Mouse (Mus musculus): ENCODE results near the gene Mast4. TPM values are rescaled to one million over a fixed set of nuclear protein-coding genes. Genes with fewer than 3 reads are reported as not detected.

Mast4 gene
- total and polyA plus RNA-seq, 3 experiments: 0.99 to 7.4 (median 6.1) TPM

DNA sequence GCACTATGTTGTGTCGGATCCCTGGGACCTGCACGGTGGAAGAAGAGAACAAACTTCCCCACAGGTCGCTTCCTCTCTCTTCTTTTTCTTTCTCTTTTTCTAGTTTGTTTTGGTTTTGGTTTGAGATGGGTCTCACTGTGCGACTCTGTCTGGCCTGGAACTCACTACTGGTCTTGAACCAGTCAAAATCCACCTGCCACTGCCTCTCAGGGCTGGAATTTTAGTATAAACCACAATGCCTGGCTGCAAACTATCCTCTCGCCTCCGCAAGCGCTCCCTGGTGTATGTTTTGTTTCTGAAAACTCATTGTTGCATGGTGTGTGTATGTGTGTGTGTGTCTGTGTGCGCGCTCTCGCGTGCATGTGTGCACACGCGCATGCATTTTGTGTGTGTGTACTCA, 446.8 kb downstream of the Mast4 start:
- TF ChIP-seq ZNF384 (IDR thresholded peaks at IDR 0.05; ENCODE audit: low read depth, low read length) (no peak), UBTF (IDR thresholded peaks at IDR 0.05; ENCODE audit: low read depth, low read length) (no peak), MEF2A (IDR thresholded peaks at IDR 0.05; ENCODE audit: borderline replicate concordance, low read depth, low read length) (no peak), E2F4 (IDR thresholded peaks at IDR 0.05; ENCODE audit: insufficient replicate concordance, low read depth, low read length) (no peak), ZKSCAN1 (IDR thresholded peaks at IDR 0.05; ENCODE audit: borderline replicate concordance, low read depth, low read length) (no peak), IRF4 (IDR thresholded peaks at IDR 0.05; ENCODE audit: low read depth, low read length) (no peak), ZC3H11A (IDR thresholded peaks at IDR 0.05; ENCODE audit: low read depth, low read length) (no peak), ZMIZ1 (IDR thresholded peaks at IDR 0.05; ENCODE audit: low read depth, low read length) (no peak), MXI1 (IDR thresholded peaks at IDR 0.05; ENCODE audit: low read depth, low read length) (no peak), ELF1 (IDR thresholded peaks at IDR 0.05; ENCODE audit: low read depth, low read length) (no peak), SIN3A (IDR thresholded peaks at IDR 0.05; ENCODE audit: low read length) (no peak), TCF12 (IDR thresholded peaks at IDR 0.05; ENCODE audit: low read depth, low read length) (no peak), PAX5 (IDR thresholded peaks at IDR 0.05; ENCODE audit: low read length) (no peak), NELFE (IDR thresholded peaks at IDR 0.05; ENCODE audit: low read depth, low read length) (no peak), CTCF (conservative IDR thresholded peaks at IDR 0.05 in 1 of 2, IDR thresholded peaks at IDR 0.05 in 1 of 2; ENCODE audit: low read depth in 2 of 2, low read length in 2 of 2) (no peak), JUN (IDR thresholded peaks at IDR 0.05; ENCODE audit: insufficient read depth, low read depth, low read length) (no peak), KAT2A (IDR thresholded peaks at IDR 0.05; ENCODE audit: insufficient replicate concordance, low read length) (no peak), GABPA (IDR thresholded peaks at IDR 0.05; ENCODE audit: insufficient replicate concordance, low read depth, low read length) (no peak), USF1 (IDR thresholded peaks at IDR 0.05; ENCODE audit: low read depth, low read length) (no peak)
- no peak overlapping the region for H3K4me2 ChIP-seq (ENCODE audit: insufficient read depth, low read depth, poor library complexity, severe bottlenecking)
- H3K27ac ChIP-seq (ENCODE audit: insufficient read depth, low read depth): no peak overlapping the region
- peaks cover 28% of the 10 kb centered on the region for H3K79me2 ChIP-seq (replicated peaks; ENCODE audit: control insufficient read depth, extremely low read depth, insufficient read depth, poor library complexity, severe bottlenecking)
- dilution Hi-C loops (cut with MboI; ENCODE audit: extremely low pct_ligation_motif_present, extremely low pct_unique_long_range_greater_than_20kb, low sequenced_read_pairs) (no loop called here), in situ Hi-C loops (cut with MboI; ENCODE audit: low pct_ligation_motif_present, low pct_unique_long_range_greater_than_20kb, low sequenced_read_pairs) (no loop called here)
- peaks cover 0 to 6% of the 10 kb centered on the region in 2 experiments for H3K36me3 ChIP-seq (replicated peaks in 1 of 2; ENCODE audit: control insufficient read depth in 1 of 2, insufficient read depth in 1 of 2, low read length in 1 of 2)
- peaks cover 11 to 16% of the 10 kb centered on the region in 2 experiments; a peak in 3 of 4 replicates for H3K4me1 ChIP-seq (ENCODE audit: control insufficient read depth in 1 of 2, insufficient read depth in 2 of 2)
- H3K4me3 ChIP-seq (replicated peaks in 1 of 3; ENCODE audit: low read depth in 2 of 3, low read length in 2 of 3, poor library complexity in 1 of 3): no peak overlapping the region
- no peak for DNase-seq (ENCODE audit: extremely low read depth)
- H3K9ac ChIP-seq (ENCODE audit: insufficient read depth, low read depth): no peak overlapping the region
- no peaks in the 10 kb centered on the region for H3K9me3 ChIP-seq (replicated peaks; ENCODE audit: low read length)
- no peaks in the 10 kb centered on the region for H3K27me3 ChIP-seq (replicated peaks)

DNA sequence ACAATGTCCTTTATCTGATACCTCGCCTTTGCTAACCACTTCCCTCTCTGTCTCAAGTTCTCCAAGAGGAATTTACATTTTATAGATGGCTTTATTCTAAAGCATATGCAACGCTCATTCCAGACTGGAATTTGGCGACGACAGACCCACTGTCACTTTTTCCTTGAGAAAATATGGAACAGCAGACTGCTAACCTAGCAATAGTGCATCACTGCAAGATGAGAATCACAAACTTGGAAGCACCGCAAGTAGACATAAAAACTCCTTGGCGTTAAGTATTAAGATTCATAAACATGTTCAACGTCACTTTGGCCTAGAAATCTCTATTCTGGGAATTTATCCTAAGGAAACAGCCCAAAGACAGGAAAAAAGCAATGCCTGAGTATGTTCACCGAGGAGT, 447.5 kb downstream of the Mast4 start:
- Histone ChIP-seq H3K27me3 (replicated peaks) (no peaks in the 10 kb centered on the region), H3K27ac (ENCODE audit: insufficient read depth, low read depth) (no peak overlapping the region), H3K79me2 (replicated peaks; ENCODE audit: control insufficient read depth, extremely low read depth, insufficient read depth, poor library complexity, severe bottlenecking) (peaks cover 25% of the 10 kb centered on the region), H3K4me1 (ENCODE audit: control insufficient read depth in 1 of 2, insufficient read depth in 2 of 2) (peaks cover 11 to 16% of the 10 kb centered on the region in 2 experiments; a peak in 3 of 4 replicates), H3K4me2 (ENCODE audit: insufficient read depth, low read depth, poor library complexity, severe bottlenecking) (no peak overlapping the region), H3K9ac (ENCODE audit: insufficient read depth, low read depth) (no peak overlapping the region), H3K4me3 (replicated peaks in 1 of 3; ENCODE audit: low read depth in 2 of 3, low read length in 2 of 3, poor library complexity in 1 of 3) (no peak overlapping the region), H3K36me3 (replicated peaks in 1 of 2; ENCODE audit: control insufficient read depth in 1 of 2, insufficient read depth in 1 of 2, low read length in 1 of 2) (peaks cover 0 to 6% of the 10 kb centered on the region in 2 experiments), H3K9me3 (replicated peaks; ENCODE audit: low read length) (no peaks in the 10 kb centered on the region)
- TF ChIP-seq SMC3 (IDR thresholded peaks at IDR 0.05; ENCODE audit: low read depth, low read length) (no peak), ZMIZ1 (IDR thresholded peaks at IDR 0.05; ENCODE audit: low read depth, low read length) (no peak), PAX5 (IDR thresholded peaks at IDR 0.05; ENCODE audit: low read length) (no peak), IRF4 (IDR thresholded peaks at IDR 0.05; ENCODE audit: low read depth, low read length) (no peak), RCOR1 (conservative IDR thresholded peaks at IDR 0.05; ENCODE audit: low read depth, low read length) (no peak), BHLHE40 (IDR thresholded peaks at IDR 0.05; ENCODE audit: low read depth, low read length) (no peak), NRF1 (IDR thresholded peaks at IDR 0.05; ENCODE audit: low read depth, low read length) (no peak), POLR2A (IDR thresholded peaks at IDR 0.05; ENCODE audit: low read depth, low read length) (no peak), MAX (IDR thresholded peaks at IDR 0.05; ENCODE audit: low read length) (no peak), CHD2 (IDR thresholded peaks at IDR 0.05; ENCODE audit: low read length) (no peak), CTCF (conservative IDR thresholded peaks at IDR 0.05 in 1 of 2, IDR thresholded peaks at IDR 0.05 in 1 of 2; ENCODE audit: low read depth in 2 of 2, low read length in 2 of 2) (no peak), USF1 (IDR thresholded peaks at IDR 0.05; ENCODE audit: low read depth, low read length) (no peak), MXI1 (IDR thresholded peaks at IDR 0.05; ENCODE audit: low read depth, low read length) (no peak), NELFE (IDR thresholded peaks at IDR 0.05; ENCODE audit: low read depth, low read length) (no peak), RAD21 (IDR thresholded peaks at IDR 0.05; ENCODE audit: low read depth, low read length) (no peak), KAT2A (IDR thresholded peaks at IDR 0.05; ENCODE audit: insufficient replicate concordance, low read length) (no peak), JUN (IDR thresholded peaks at IDR 0.05; ENCODE audit: insufficient read depth, low read depth, low read length) (no peak)
- dilution Hi-C loops (cut with MboI; ENCODE audit: extremely low pct_ligation_motif_present, extremely low pct_unique_long_range_greater_than_20kb, low sequenced_read_pairs) (no loop called here), in situ Hi-C loops (cut with MboI; ENCODE audit: low pct_ligation_motif_present, low pct_unique_long_range_greater_than_20kb, low sequenced_read_pairs) (no loop called here)
- no peak for DNase-seq (ENCODE audit: extremely low read depth)

All from CH12.LX (cell line).